Mouse (Mus musculus) lung, embryonic 15.5 days (tissue): Measurements from ENCODE around the gene Exoc2. TPM values are rescaled to one million over a fixed set of nuclear protein-coding genes. Genes with fewer than 3 reads are reported as not detected.
A peak's percentile ranks its signal among the peaks of the same experiment; 100 is the strongest.

ENCODE experiments used
- ATAC-seq: fragments of 200-750 bp; cut with Nextera tagmentation; 2 replicates; pipeline ENCODE4 v1.8.0; 2017; ENCODE audit warnings: moderate number of reproducible peaks, borderline replicate concordance; ENCODE audit not compliant: low FRiP score, low TSS enrichment; ENCODE audit errors: extremely low read depth
- H3K27ac ChIP-seq: fragments of 300-500 bp; sonication (generic); 2 replicates; pipeline ENCODE4 v1.5.1; 2015; ENCODE audit warnings: moderate library complexity, mild to moderate bottlenecking, inconsistent platforms
- H3K27me3 ChIP-seq: fragments of 300-500 bp; sonication (generic); 2 replicates; pipeline ENCODE4 v1.6.1; 2015; ENCODE audit warnings: inconsistent platforms
- H3K36me3 ChIP-seq: fragments of 300-500 bp; sonication (generic); 2 replicates; pipeline ENCODE4 v1.6.1; 2015; ENCODE audit warnings: inconsistent platforms
- H3K4me1 ChIP-seq: fragments of 300-500 bp; sonication (generic); 2 replicates; pipeline ENCODE4 v1.6.1; 2015; ENCODE audit warnings: inconsistent platforms
- H3K4me2 ChIP-seq: fragments of 300-500 bp; sonication (generic); 2 replicates; pipeline ENCODE4 v1.6.1; 2015; ENCODE audit warnings: inconsistent platforms, mild to moderate bottlenecking, moderate library complexity
- H3K4me3 ChIP-seq: fragments of 300-500 bp; sonication (generic); 2 replicates; pipeline ENCODE4 v1.5.1; 2015; ENCODE audit warnings: mild to moderate bottlenecking, inconsistent platforms
- H3K9ac ChIP-seq: fragments of 300-500 bp; sonication (generic); 2 replicates; pipeline ENCODE4 v1.6.1; 2015; ENCODE audit warnings: inconsistent platforms
- H3K9me3 ChIP-seq: fragments of 300-500 bp; sonication (generic); 2 replicates; pipeline ENCODE4 v1.6.1; 2016; ENCODE audit warnings: inconsistent platforms
- WGBS: fragments of 180-500 bp; shearing (Covaris S2); methylation state at CpG from one replicate; pipeline ENCODE4 v1.1.7; 2015; 5-methylcytosine and 5-hydroxymethylcytosine counted together
- polyA plus RNA-seq: library from polyadenylated mRNA; unstranded; fragments of >200 nt; fragmentation: Nextera tagmentation; extraction: Ambion mirVana; gene quantifications from 2 replicates; pipeline ENCODE4 v1.2.1, GENCODE M21; 2015

The Exoc2 gene
- polyA plus RNA-seq: 36.8 and 39.3 TPM in 2 replicates

GRCm38 (mm10) chr13:30973501-30974246, at the start of gene Exoc2, which contains the start of gene Gm5447:
TSS of gene Exoc2 (minus strand) at chr13:30974093.
TSS of gene Gm5447 (plus strand) at chr13:30974204.
- Histone ChIP-seq H3K9me3 (no peaks in the 10 kb centered on the region), H3K4me2 (peak within 1 kb of the TSS; percentile 62), H3K27ac (peak within 1 kb of the TSS; percentile 92), H3K4me1 (peaks cover 21% of the 10 kb centered on the region), H3K9ac (peak within 1 kb of the TSS; percentile 91), H3K36me3 (no peaks in the 10 kb centered on the region), H3K27me3 (no peaks in the 10 kb centered on the region), H3K4me3 (peak within 1 kb of the TSS; percentile 96)
- peak; percentile 96 for ATAC-seq
- under 1% methylated on average over 48 of the region's 54 CpGs for WGBS

- peaks cover 3% of the 10 kb centered on the region; the same call in 1 of the 2 replicates for H3K4me1 ChIP-seq
- no peak overlapping the region for H3K27ac ChIP-seq
- no peak for ATAC-seq
- H3K27me3 ChIP-seq: no peaks in the 10 kb centered on the region
- no peaks in the 10 kb centered on the region for H3K36me3 ChIP-seq
- no peaks in the 10 kb centered on the region for H3K9me3 ChIP-seq
- H3K4me2 ChIP-seq: no peak overlapping the region
- 66% methylated on average over 3 of the region's 3 CpGs for WGBS
- no peak overlapping the region for H3K9ac ChIP-seq
- no peak overlapping the region for H3K4me3 ChIP-seq
Observed at GRCm38 (mm10) chr13:31023664-31024063, 49.8 kb upstream of the Exoc2 start.

- Histone ChIP-seq H3K36me3 (no peaks in the 10 kb centered on the region), H3K27me3 (no peaks in the 10 kb centered on the region), H3K4me3 (no peak overlapping the region), H3K9ac (no peak overlapping the region), H3K4me1 (peaks cover 3% of the 10 kb centered on the region; the same call in 1 of the 2 replicates), H3K4me2 (no peak overlapping the region), H3K9me3 (no peaks in the 10 kb centered on the region), H3K27ac (peak overlapping the region; percentile 70)
- peak; percentile 64; the same call in 1 of the 2 replicates for ATAC-seq
- WGBS: 28% methylated on average over 6 of the region's 6 CpGs
Observed at GRCm38 (mm10) chr13:31021927-31022326, 48.0 kb upstream of the Exoc2 start.

GRCm38 (mm10) chr13:31021514-31021913, 47.6 kb upstream of the Exoc2 start:
- H3K4me2 ChIP-seq: no peak overlapping the region
- no peaks in the 10 kb centered on the region for H3K36me3 ChIP-seq
- no peak overlapping the region for H3K9ac ChIP-seq
- WGBS: 31% methylated on average over 4 of the region's 4 CpGs
- H3K27ac ChIP-seq: peak overlapping the region; percentile 70
- ATAC-seq: peak; percentile 92
- no peak overlapping the region for H3K4me3 ChIP-seq
- peaks cover 3% of the 10 kb centered on the region; the same call in 1 of the 2 replicates for H3K4me1 ChIP-seq
- H3K27me3 ChIP-seq: no peaks in the 10 kb centered on the region
- no peaks in the 10 kb centered on the region for H3K9me3 ChIP-seq

GRCm38 (mm10) chr13:31017545-31017944, 43.7 kb upstream of the Exoc2 start:
- WGBS: 88% methylated on average over 3 of the region's 3 CpGs
- no peak overlapping the region for H3K9ac ChIP-seq
- no peak for ATAC-seq

GRCm38 (mm10) chr13:31004995-31005394, 31.1 kb upstream of the Exoc2 start:
- H3K9ac ChIP-seq: no peak overlapping the region
- peak overlapping the region; percentile 44 for H3K4me2 ChIP-seq
- WGBS: 39% methylated on average over 4 of the region's 4 CpGs
- H3K4me3 ChIP-seq: no peak overlapping the region
- no peak for ATAC-seq
- H3K9me3 ChIP-seq: no peaks in the 10 kb centered on the region
- H3K27me3 ChIP-seq: no peaks in the 10 kb centered on the region
- H3K27ac ChIP-seq: no peak overlapping the region
- no peaks in the 10 kb centered on the region for H3K36me3 ChIP-seq
- H3K4me1 ChIP-seq: peaks cover 3% of the 10 kb centered on the region; the same call in 1 of the 2 replicates

More at GRCm38 (mm10) chr13:31017545-31017944, 43.7 kb upstream of the Exoc2 start:
- H3K9me3 ChIP-seq: no peaks in the 10 kb centered on the region
- H3K4me2 ChIP-seq: no peak overlapping the region
- H3K27me3 ChIP-seq: no peaks in the 10 kb centered on the region
- H3K36me3 ChIP-seq: no peaks in the 10 kb centered on the region
- no peak overlapping the region for H3K4me3 ChIP-seq
- no peak overlapping the region for H3K27ac ChIP-seq
- H3K4me1 ChIP-seq: no peaks in the 10 kb centered on the region

GRCm38 (mm10) chr13:31004458-31004857, 30.6 kb upstream of the Exoc2 start:
- peaks cover 3% of the 10 kb centered on the region; the same call in 1 of the 2 replicates for H3K4me1 ChIP-seq
- H3K9me3 ChIP-seq: no peaks in the 10 kb centered on the region
- H3K36me3 ChIP-seq: no peaks in the 10 kb centered on the region
- WGBS: 30% methylated on average over 12 of the region's 12 CpGs
- no peak for ATAC-seq
- no peak overlapping the region for H3K9ac ChIP-seq
- no peaks in the 10 kb centered on the region for H3K27me3 ChIP-seq
- peak overlapping the region; percentile 9; the same call in 1 of the 2 replicates for H3K4me3 ChIP-seq
- H3K4me2 ChIP-seq: peak overlapping the region; percentile 44
- no peak overlapping the region for H3K27ac ChIP-seq

- Histone ChIP-seq H3K4me2 (no peak overlapping the region), H3K27ac (no peak overlapping the region), H3K36me3 (no peaks in the 10 kb centered on the region), H3K4me3 (no peak overlapping the region), H3K9ac (no peak overlapping the region), H3K4me1 (peaks cover 7% of the 10 kb centered on the region), H3K27me3 (no peaks in the 10 kb centered on the region), H3K9me3 (no peaks in the 10 kb centered on the region)
- 73% methylated on average over 6 of the region's 6 CpGs for WGBS
- no peak for ATAC-seq
Observed at GRCm38 (mm10) chr13:30999799-31000198, 25.9 kb upstream of the Exoc2 start.

- H3K27ac ChIP-seq: no peak overlapping the region
- H3K4me2 ChIP-seq: no peak overlapping the region
- H3K4me3 ChIP-seq: no peak overlapping the region
- no peaks in the 10 kb centered on the region for H3K27me3 ChIP-seq
- peaks cover 7% of the 10 kb centered on the region for H3K4me1 ChIP-seq
- H3K36me3 ChIP-seq: no peaks in the 10 kb centered on the region
- no peak for ATAC-seq
- no peaks in the 10 kb centered on the region for H3K9me3 ChIP-seq
- WGBS: 70% methylated on average over 8 of the region's 8 CpGs
- H3K9ac ChIP-seq: no peak overlapping the region
Observed at GRCm38 (mm10) chr13:30997526-30998253, 23.8 kb upstream of the Exoc2 start.

- ATAC-seq: no peak
- WGBS: 69% methylated on average over 6 of the region's 6 CpGs
- H3K27ac ChIP-seq: no peak overlapping the region
Observed at GRCm38 (mm10) chr13:30994249-30994858, 20.5 kb upstream of the Exoc2 start.

GRCm38 (mm10) chr13:30993819-30994218, 19.9 kb upstream of the Exoc2 start:
- Histone ChIP-seq H3K36me3 (no peaks in the 10 kb centered on the region), H3K4me1 (peaks cover 13% of the 10 kb centered on the region), H3K27ac (no peak overlapping the region), H3K9ac (no peak overlapping the region), H3K4me2 (no peak overlapping the region), H3K27me3 (no peaks in the 10 kb centered on the region), H3K4me3 (no peak overlapping the region), H3K9me3 (no peaks in the 10 kb centered on the region)
- no peak for ATAC-seq
- 33% methylated on average over 3 of the region's 3 CpGs for WGBS

More at GRCm38 (mm10) chr13:30994249-30994858, 20.5 kb upstream of the Exoc2 start:
- H3K9ac ChIP-seq: no peak overlapping the region
- no peaks in the 10 kb centered on the region for H3K27me3 ChIP-seq
- no peaks in the 10 kb centered on the region for H3K36me3 ChIP-seq
- no peaks in the 10 kb centered on the region for H3K9me3 ChIP-seq
- no peak overlapping the region for H3K4me2 ChIP-seq
- peaks cover 13% of the 10 kb centered on the region for H3K4me1 ChIP-seq
- H3K4me3 ChIP-seq: no peak overlapping the region
